Mouse (Mus musculus) cortical plate, adult 2 months (tissue): ENCODE results near the gene Gmppa.

Experiments used
- CTCF ChIP-seq: fragments of 200-500 bp; IDR thresholded peaks from 2 replicates; pipeline ENCODE4 v1.5.1; 2011; ENCODE audit warnings: mild to moderate bottlenecking, control low read depth, low read length; ENCODE audit not compliant: insufficient read depth; ENCODE audit errors: extremely low read depth
- POLR2A ChIP-seq: fragments of 200-500 bp; IDR thresholded peaks from 2 replicates; pipeline ENCODE4 v1.6.1; 2011; ENCODE audit warnings: mild to moderate bottlenecking, low read length, control low read depth; ENCODE audit not compliant: insufficient read depth; ENCODE audit errors: extremely low read depth

DNA sequence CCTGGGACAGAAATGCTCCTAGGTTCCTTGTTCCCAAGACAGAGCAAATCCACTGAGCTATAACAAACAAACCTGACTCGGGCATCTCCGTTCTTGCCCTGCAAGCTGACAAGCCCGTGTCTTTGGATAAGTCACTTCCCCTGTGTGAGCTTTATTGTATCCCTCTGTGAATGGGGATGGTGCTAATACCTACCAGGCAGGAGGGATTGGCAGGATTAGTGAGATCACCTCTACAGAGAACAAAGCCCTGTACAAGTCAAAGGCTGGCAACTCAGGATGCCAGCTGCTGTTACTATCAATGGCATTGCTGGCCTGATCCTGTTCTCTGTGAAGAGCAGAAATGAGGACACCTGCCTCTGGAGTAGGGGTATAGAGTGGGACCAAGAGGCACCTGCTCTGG lies 30.2 kb upstream of the Gmppa start:
- TF ChIP-seq CTCF (no peak), POLR2A (no peak)
